Mouse (Mus musculus): ENCODE results near the gene Spry2. TPM values are rescaled to one million over a fixed set of nuclear protein-coding genes. Genes with fewer than 3 reads are reported as not detected.

Spry2 gene
- polyA plus RNA-seq, 1 experiment = not detected

DNA sequence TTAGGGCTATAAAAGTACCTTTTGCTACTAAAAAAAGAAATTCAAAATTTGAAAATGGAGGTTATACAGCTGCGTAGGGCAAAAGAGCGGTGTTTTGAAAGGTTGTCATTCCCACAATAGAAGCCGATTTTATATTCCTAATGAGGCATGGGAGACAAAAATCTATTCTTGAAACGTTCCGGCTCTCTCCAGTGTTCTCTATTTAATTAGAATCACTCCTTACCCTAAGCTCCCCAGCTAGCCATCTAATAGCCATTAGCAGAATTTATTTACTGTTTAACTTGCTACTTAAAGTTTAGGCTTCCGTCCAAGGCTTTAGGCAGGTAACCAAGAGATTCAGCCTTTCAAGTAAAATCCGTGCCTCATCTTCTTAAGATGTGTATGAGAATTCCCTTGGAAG lies 20.2 kb downstream of the Spry2 start:
- peaks cover 3% of the 10 kb centered on the region; the same call in 1 of the 2 replicates for H3K9me3 ChIP-seq (ENCODE audit: control insufficient read depth, low read length)
- H3K27me3 ChIP-seq (ENCODE audit: control insufficient read depth) = no peaks in the 10 kb centered on the region
- H3K36me3 ChIP-seq (ENCODE audit: control insufficient read depth) = no peaks in the 10 kb centered on the region
- no peaks in the 10 kb centered on the region for H3K4me1 ChIP-seq (ENCODE audit: control insufficient read depth)
- TF ChIP-seq GATA1 (IDR thresholded peaks at IDR 0.05; ENCODE audit: low read length) (no peak), TAL1 (IDR thresholded peaks at IDR 0.05; ENCODE audit: low read length) (no peak)
- H3K4me3 ChIP-seq (replicated peaks) = no peak overlapping the region

DNA sequence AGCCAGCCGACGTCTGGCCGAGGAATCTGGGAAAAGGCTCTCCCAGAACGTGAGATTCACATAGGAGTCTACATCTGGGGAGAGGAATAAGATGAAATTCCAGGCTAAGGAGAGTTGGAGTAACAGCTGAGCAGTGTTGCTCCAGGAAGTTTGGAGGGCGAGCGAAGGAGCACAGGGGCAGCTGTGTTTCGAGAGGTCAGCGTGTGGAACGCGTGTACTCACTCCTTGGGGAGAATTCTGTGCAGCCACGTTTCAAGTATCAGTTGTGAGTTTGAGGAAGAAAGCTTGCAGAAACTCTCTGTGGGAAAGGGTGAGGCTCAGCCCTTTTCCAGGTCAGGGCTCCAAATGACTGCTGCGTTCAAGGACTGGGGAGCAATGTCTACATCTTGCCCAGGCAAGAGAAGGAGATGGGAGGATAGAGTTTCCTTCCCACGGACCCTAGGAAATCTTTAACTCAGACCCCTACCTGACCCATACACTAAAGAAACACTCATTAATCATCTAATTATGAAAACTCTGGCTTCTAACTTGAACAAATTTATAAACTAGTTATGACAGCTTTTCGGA lies 26.2 kb downstream of the Spry2 start:
- no peak for TF ChIP-seq TAL1 (IDR thresholded peaks at IDR 0.05; ENCODE audit: low read length)
- no peak for TF ChIP-seq GATA1 (IDR thresholded peaks at IDR 0.05; ENCODE audit: low read length)
- Histone ChIP-seq H3K9me3 (ENCODE audit: control insufficient read depth, low read length) (peaks cover 9% of the 10 kb centered on the region; the same call in 1 of the 2 replicates), H3K4me3 (replicated peaks) (no peak overlapping the region), H3K36me3 (ENCODE audit: control insufficient read depth) (no peaks in the 10 kb centered on the region), H3K27me3 (ENCODE audit: control insufficient read depth) (no peaks in the 10 kb centered on the region), H3K4me1 (ENCODE audit: control insufficient read depth) (no peaks in the 10 kb centered on the region)

DNA sequence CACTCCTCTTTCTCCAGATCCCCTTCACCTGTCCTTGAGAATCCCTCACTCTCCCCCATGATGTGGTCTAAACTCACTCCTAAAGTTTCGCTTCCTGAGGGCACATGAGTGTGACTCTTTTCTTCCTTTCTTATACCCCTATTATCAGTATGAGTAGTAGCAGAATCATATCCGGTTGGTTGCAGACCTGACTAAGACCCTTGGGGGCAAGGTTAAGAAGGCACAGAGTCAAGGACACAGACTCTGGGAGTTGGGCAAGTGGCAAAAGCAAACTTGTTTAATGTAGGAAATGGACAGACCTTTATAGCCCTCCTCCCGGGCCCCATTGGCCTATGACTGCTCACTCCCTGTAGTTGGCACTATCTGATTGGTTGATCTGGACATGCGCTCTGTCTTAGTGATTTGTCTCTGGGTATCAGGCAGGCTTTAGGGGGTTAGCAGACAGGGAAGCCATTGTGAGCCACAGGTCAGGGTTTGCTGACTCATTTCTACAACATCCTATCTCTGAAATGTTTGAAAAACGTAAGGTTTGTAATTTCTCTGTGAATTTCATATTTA lies 31.2 kb downstream of the Spry2 start:
- Histone ChIP-seq H3K36me3 (ENCODE audit: control insufficient read depth) (no peaks in the 10 kb centered on the region), H3K4me3 (replicated peaks) (no peak overlapping the region), H3K27me3 (ENCODE audit: control insufficient read depth) (no peaks in the 10 kb centered on the region), H3K4me1 (ENCODE audit: control insufficient read depth) (no peaks in the 10 kb centered on the region), H3K9me3 (ENCODE audit: control insufficient read depth, low read length) (peaks cover 7% of the 10 kb centered on the region; the same call in 1 of the 2 replicates)
- no peak for TF ChIP-seq GATA1 (IDR thresholded peaks at IDR 0.05; ENCODE audit: low read length)
- TF ChIP-seq TAL1 (IDR thresholded peaks at IDR 0.05; ENCODE audit: low read length) = no peak

DNA sequence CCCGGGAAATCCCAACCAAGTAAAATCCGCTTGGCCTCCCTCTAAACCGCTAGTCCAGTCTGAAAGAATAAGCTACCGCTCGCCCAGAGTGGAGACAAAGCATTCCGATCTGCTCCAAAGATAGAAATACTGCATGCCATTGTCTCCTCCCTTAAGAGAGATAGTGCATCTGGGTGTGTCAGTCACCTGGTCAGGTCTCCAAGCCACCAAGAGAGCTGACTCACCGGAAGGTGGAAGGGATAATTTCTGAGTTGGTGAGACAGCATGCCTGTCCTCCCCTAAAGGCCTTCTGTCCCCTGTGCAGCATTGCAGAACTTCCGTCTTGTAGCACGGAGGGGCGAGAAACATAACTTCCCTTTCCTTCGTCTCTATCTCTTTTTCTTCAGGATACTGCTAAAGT lies 34.4 kb downstream of the Spry2 start:
- Histone ChIP-seq H3K36me3 (ENCODE audit: control insufficient read depth) (no peaks in the 10 kb centered on the region), H3K4me1 (ENCODE audit: control insufficient read depth) (no peaks in the 10 kb centered on the region), H3K27me3 (ENCODE audit: control insufficient read depth) (no peaks in the 10 kb centered on the region), H3K4me3 (replicated peaks) (no peak overlapping the region), H3K9me3 (ENCODE audit: control insufficient read depth, low read length) (peaks cover 2% of the 10 kb centered on the region; the same call in 1 of the 2 replicates)
- TF ChIP-seq GATA1 (IDR thresholded peaks at IDR 0.05; ENCODE audit: low read length) (no peak), TAL1 (IDR thresholded peaks at IDR 0.05; ENCODE audit: low read length) (no peak)

DNA sequence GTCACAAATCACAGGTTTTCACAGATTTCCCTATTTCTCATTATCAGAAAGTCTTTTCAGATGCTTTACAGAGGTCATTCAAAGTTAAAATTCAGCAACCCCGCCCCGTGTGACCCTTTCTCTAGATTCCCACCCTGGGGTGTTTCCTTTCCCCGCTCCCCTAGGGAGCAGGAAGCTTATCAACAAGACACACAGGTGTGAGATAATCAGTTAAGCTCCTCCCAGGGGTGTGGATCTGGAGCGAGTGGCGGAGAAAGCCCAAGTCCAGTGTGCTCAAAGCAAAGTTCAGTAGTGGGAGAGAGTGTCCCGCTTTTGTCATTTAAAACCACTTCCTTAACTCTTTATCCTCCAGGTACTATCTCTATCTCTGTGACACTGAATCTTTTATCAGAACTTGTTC lies 35.7 kb downstream of the Spry2 start:
- H3K4me1 ChIP-seq (ENCODE audit: control insufficient read depth) = no peaks in the 10 kb centered on the region
- TF ChIP-seq GATA1 (IDR thresholded peaks at IDR 0.05; ENCODE audit: low read length) (no peak), TAL1 (IDR thresholded peaks at IDR 0.05; ENCODE audit: low read length) (no peak)
- H3K9me3 ChIP-seq (ENCODE audit: control insufficient read depth, low read length) = no peaks in the 10 kb centered on the region
- no peaks in the 10 kb centered on the region for H3K36me3 ChIP-seq (ENCODE audit: control insufficient read depth)
- H3K27me3 ChIP-seq (ENCODE audit: control insufficient read depth) = no peaks in the 10 kb centered on the region
- no peak overlapping the region for H3K4me3 ChIP-seq (replicated peaks)

- Histone ChIP-seq H3K36me3 (ENCODE audit: control insufficient read depth) (no peaks in the 10 kb centered on the region), H3K9me3 (ENCODE audit: control insufficient read depth, low read length) (no peaks in the 10 kb centered on the region), H3K4me1 (ENCODE audit: control insufficient read depth) (no peaks in the 10 kb centered on the region), H3K27me3 (ENCODE audit: control insufficient read depth) (no peaks in the 10 kb centered on the region), H3K4me3 (replicated peaks) (no peak overlapping the region)
- no peak for TF ChIP-seq TAL1 (IDR thresholded peaks at IDR 0.05; ENCODE audit: low read length)
- TF ChIP-seq GATA1 (IDR thresholded peaks at IDR 0.05; ENCODE audit: low read length) = no peak
Observed at GRCm38 (mm10) chr14:105860276-105860675, 36.3 kb downstream of the Spry2 start.

GRCm38 (mm10) chr14:105859876-105860275 lies 36.7 kb downstream of the Spry2 start:
- H3K9me3 ChIP-seq (ENCODE audit: control insufficient read depth, low read length) = no peaks in the 10 kb centered on the region
- H3K4me1 ChIP-seq (ENCODE audit: control insufficient read depth) = no peaks in the 10 kb centered on the region
- no peaks in the 10 kb centered on the region for H3K36me3 ChIP-seq (ENCODE audit: control insufficient read depth)
- TF ChIP-seq TAL1 (IDR thresholded peaks at IDR 0.05; ENCODE audit: low read length) = no peak
- H3K27me3 ChIP-seq (ENCODE audit: control insufficient read depth) = no peaks in the 10 kb centered on the region
- H3K4me3 ChIP-seq (replicated peaks) = no peak overlapping the region

GRCm38 (mm10) chr14:105859368-105859767 lies 37.3 kb downstream of the Spry2 start:
- TF ChIP-seq TAL1 (IDR thresholded peaks at IDR 0.05; ENCODE audit: low read length) (no peak), GATA1 (IDR thresholded peaks at IDR 0.05; ENCODE audit: low read length) (no peak)
- no peaks in the 10 kb centered on the region for H3K36me3 ChIP-seq (ENCODE audit: control insufficient read depth)
- no peaks in the 10 kb centered on the region for H3K27me3 ChIP-seq (ENCODE audit: control insufficient read depth)
- H3K4me3 ChIP-seq (replicated peaks) = no peak overlapping the region
- no peaks in the 10 kb centered on the region for H3K4me1 ChIP-seq (ENCODE audit: control insufficient read depth)
- no peaks in the 10 kb centered on the region for H3K9me3 ChIP-seq (ENCODE audit: control insufficient read depth, low read length)

GRCm38 (mm10) chr14:105858935-105859334 lies 37.7 kb downstream of the Spry2 start:
- Histone ChIP-seq H3K4me3 (replicated peaks) (no peak overlapping the region), H3K4me1 (ENCODE audit: control insufficient read depth) (no peaks in the 10 kb centered on the region), H3K36me3 (ENCODE audit: control insufficient read depth) (no peaks in the 10 kb centered on the region), H3K27me3 (ENCODE audit: control insufficient read depth) (no peaks in the 10 kb centered on the region), H3K9me3 (ENCODE audit: control insufficient read depth, low read length) (no peaks in the 10 kb centered on the region)
- TF ChIP-seq TAL1 (IDR thresholded peaks at IDR 0.05; ENCODE audit: low read length) (no peak), GATA1 (IDR thresholded peaks at IDR 0.05; ENCODE audit: low read length) (no peak)

All from erythroblast, embryonic 14.5 days (primary cell).